Mouse (Mus musculus) kidney, adult 2 months (tissue): ENCODE measurements at regions not wholly inside any gene's neighbourhood (a gene's known extent, or its start where the extent isn't known, plus 50 kb on each side); places are given as distances from the start of the nearest gene placed in this dataset.

ENCODE experiments used
- DNase-seq: peaks from one replicate; pipeline ENCODE4 v3.0.0; 2021
- H3K27ac ChIP-seq: fragments of 200-500 bp; 2 replicates; pipeline ENCODE4 v1.5.1; 2012; ENCODE audit warnings: low read depth, low read length, control low read depth, inconsistent platforms; ENCODE audit not compliant: insufficient read depth
- H3K27me3 ChIP-seq: fragments of 200-500 bp; replicated peaks from 2 replicates; pipeline ENCODE4 v1.6.1; 2012; ENCODE audit warnings: mild to moderate bottlenecking, moderate library complexity, low read length, inconsistent platforms; ENCODE audit not compliant: control insufficient read depth, insufficient read depth
- H3K36me3 ChIP-seq: fragments of 200-500 bp; 2 replicates; pipeline ENCODE4 v1.6.1; 2012; ENCODE audit warnings: mild to moderate bottlenecking, moderate library complexity, low read length, inconsistent platforms; ENCODE audit not compliant: control insufficient read depth, insufficient read depth
- H3K4me1 ChIP-seq: fragments of 200-500 bp; 2 replicates; pipeline ENCODE4 v1.6.1; 2011; ENCODE audit warnings: low read length; ENCODE audit not compliant: control insufficient read depth, insufficient read depth
- H3K4me3 ChIP-seq: fragments of 200-500 bp; 2 replicates; pipeline ENCODE4 v1.5.1; 2011; ENCODE audit warnings: mild to moderate bottlenecking, low read depth, low read length, control low read depth; ENCODE audit not compliant: insufficient read depth
- CTCF ChIP-seq: fragments of 200-500 bp; conservative IDR thresholded peaks from 2 replicates; pipeline ENCODE4 v1.5.1; 2011; ENCODE audit warnings: low read depth, mild to moderate bottlenecking, control low read depth, low read length, moderate library complexity, mixed read lengths; ENCODE audit not compliant: insufficient read depth, insufficient read length
- POLR2A ChIP-seq: fragments of 200-500 bp; IDR thresholded peaks from one replicate; pipeline ENCODE4 v1.6.1; 2011; ENCODE audit warnings: low read depth, low read length, control low read depth
- WGBS: fragments of 180-500 bp; shearing (Covaris S2); methylation state at CpG from one replicate; pipeline ENCODE4 v1.1.7; 2018; 5-methylcytosine and 5-hydroxymethylcytosine counted together

GRCm38 (mm10) chr17:62253448-62253847 lies 627.7 kb downstream of the Efna5 start:
- Histone ChIP-seq H3K27me3 (no peaks in the 10 kb centered on the region), H3K4me1 (no peaks in the 10 kb centered on the region), H3K36me3 (no peaks in the 10 kb centered on the region), H3K27ac (no peak overlapping the region), H3K4me3 (no peak overlapping the region)
- DNase-seq = no peak
- WGBS = 63% methylated on average over 3 of the region's 3 CpGs
- TF ChIP-seq CTCF (no peak), POLR2A (no peak)

- no peak for TF ChIP-seq CTCF
- no peak for TF ChIP-seq POLR2A
- no peaks in the 10 kb centered on the region for H3K27me3 ChIP-seq
- no peak overlapping the region for H3K27ac ChIP-seq
- H3K4me3 ChIP-seq = no peak overlapping the region
- no peak for DNase-seq
- H3K36me3 ChIP-seq = no peaks in the 10 kb centered on the region
- 30% methylated on average over 3 of the region's 3 CpGs for WGBS
- no peaks in the 10 kb centered on the region for H3K4me1 ChIP-seq
Observed at GRCm38 (mm10) chr17:62248011-62248410, 633.1 kb downstream of the Efna5 start.

- DNase-seq = no peak
- TF ChIP-seq POLR2A = no peak
- TF ChIP-seq CTCF = no peak
- Histone ChIP-seq H3K27me3 (no peaks in the 10 kb centered on the region), H3K4me1 (no peaks in the 10 kb centered on the region), H3K4me3 (no peak overlapping the region), H3K27ac (no peak overlapping the region), H3K36me3 (no peaks in the 10 kb centered on the region)
- 74% methylated on average over 4 of the region's 4 CpGs for WGBS
Observed at GRCm38 (mm10) chr17:62246650-62247049, 634.5 kb downstream of the Efna5 start.

GRCm38 (mm10) chr17:62230939-62231338 lies 650.2 kb downstream of the Efna5 start:
- TF ChIP-seq POLR2A (no peak), CTCF (no peak)
- H3K27ac ChIP-seq = no peak overlapping the region
- no peak for DNase-seq
- H3K4me1 ChIP-seq = no peaks in the 10 kb centered on the region
- no peak overlapping the region for H3K4me3 ChIP-seq
- H3K36me3 ChIP-seq = no peaks in the 10 kb centered on the region
- H3K27me3 ChIP-seq = no peaks in the 10 kb centered on the region

- WGBS = 62% methylated on average over 9 of the region's 9 CpGs
- DNase-seq = no peak
- TF ChIP-seq POLR2A (no peak), CTCF (no peak)
Observed at GRCm38 (mm10) chr17:62210441-62211025, 670.6 kb downstream of the Efna5 start.

DNA sequence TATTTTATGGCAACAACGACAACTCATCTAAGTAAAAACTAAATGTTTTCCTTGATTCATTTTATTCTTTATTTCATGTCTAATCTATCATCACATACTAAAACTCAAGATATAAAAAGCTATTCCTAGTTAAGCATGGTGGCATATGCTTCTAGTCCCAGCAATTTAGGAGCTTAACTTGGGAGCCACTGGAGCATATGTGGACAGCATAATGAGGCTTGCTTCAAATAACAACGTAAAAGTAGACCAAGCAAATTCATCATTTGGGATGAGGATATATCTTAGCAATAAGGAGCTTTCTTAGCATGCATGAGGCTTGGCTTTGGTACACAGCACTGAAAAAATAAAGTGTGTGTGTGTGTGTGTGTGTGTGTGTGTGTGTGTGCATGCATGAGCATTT lies 678.5 kb downstream of the Efna5 start:
- no peak for TF ChIP-seq POLR2A
- TF ChIP-seq CTCF = no peak
- 81% methylated on average over 2 of the region's 2 CpGs for WGBS

More at GRCm38 (mm10) chr17:62210441-62211025, 670.6 kb downstream of the Efna5 start:
- Histone ChIP-seq H3K27me3 (no peaks in the 10 kb centered on the region), H3K36me3 (no peaks in the 10 kb centered on the region), H3K27ac (no peak overlapping the region), H3K4me1 (no peaks in the 10 kb centered on the region), H3K4me3 (no peak overlapping the region)

DNA sequence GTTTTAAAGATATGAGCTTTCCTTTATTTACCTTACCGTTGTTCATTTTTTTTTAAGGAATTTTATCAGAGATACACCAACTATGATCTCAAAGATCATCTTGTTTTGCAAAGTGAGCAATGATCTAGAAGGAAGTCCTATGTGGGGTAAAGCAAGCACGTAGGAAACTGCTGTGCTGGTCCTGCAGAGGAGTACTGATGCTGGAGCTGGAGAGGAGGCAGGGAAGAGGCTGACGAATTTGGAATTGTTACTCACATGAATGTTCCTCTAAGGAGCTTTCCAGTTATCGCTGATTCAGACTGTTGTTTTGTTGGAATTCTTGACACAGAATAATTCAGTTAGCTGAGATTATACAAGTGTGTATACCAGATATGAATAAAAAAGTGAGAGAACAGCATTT lies 680.6 kb downstream of the Efna5 start:
- no peaks in the 10 kb centered on the region for H3K36me3 ChIP-seq
- TF ChIP-seq CTCF (no peak), POLR2A (no peak)
- H3K4me1 ChIP-seq = no peaks in the 10 kb centered on the region
- H3K4me3 ChIP-seq = no peak overlapping the region
- WGBS = 85% methylated on average over 4 of the region's 4 CpGs
- DNase-seq = no peak
- H3K27ac ChIP-seq = no peak overlapping the region
- no peaks in the 10 kb centered on the region for H3K27me3 ChIP-seq

More for the DNA sequence above, 678.5 kb downstream of the Efna5 start:
- H3K27me3 ChIP-seq = no peaks in the 10 kb centered on the region
- H3K4me1 ChIP-seq = no peaks in the 10 kb centered on the region
- H3K27ac ChIP-seq = no peak overlapping the region
- H3K36me3 ChIP-seq = no peaks in the 10 kb centered on the region
- DNase-seq = no peak
- H3K4me3 ChIP-seq = no peak overlapping the region

DNA sequence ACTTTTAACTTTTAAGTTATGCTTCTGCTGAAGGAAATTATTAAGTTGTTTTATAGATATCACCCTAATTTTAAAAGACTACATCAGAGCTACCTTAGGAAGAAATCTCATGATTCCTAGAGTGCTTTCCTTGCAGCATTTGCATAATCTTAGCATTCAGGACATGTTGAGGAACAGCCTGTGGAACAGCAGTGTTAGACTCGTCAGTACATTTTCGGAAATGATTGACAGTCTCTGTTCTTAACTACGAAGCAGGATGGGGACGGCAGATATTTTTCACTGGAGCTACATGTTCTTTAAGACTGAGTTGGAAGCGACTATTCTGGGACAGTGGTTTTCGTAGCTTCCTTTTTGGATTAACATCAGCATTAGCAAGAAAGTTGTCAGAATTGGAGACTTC lies 681.6 kb downstream of the Efna5 start:
- H3K27ac ChIP-seq = no peak overlapping the region
- DNase-seq = no peak
- 85% methylated on average over 6 of the region's 6 CpGs for WGBS
- H3K4me1 ChIP-seq = no peaks in the 10 kb centered on the region
- H3K4me3 ChIP-seq = no peak overlapping the region
- no peaks in the 10 kb centered on the region for H3K27me3 ChIP-seq
- H3K36me3 ChIP-seq = no peaks in the 10 kb centered on the region
- no peak for TF ChIP-seq POLR2A
- TF ChIP-seq CTCF = no peak
